Mouse (Mus musculus): ENCODE measurements around the gene Dlgap4. TPM values are rescaled to one million over a fixed set of nuclear protein-coding genes. Genes with fewer than 3 reads are reported as not detected.

Gene Dlgap4
- polyA plus RNA-seq, 1 experiment, result 175 TPM

DNA sequence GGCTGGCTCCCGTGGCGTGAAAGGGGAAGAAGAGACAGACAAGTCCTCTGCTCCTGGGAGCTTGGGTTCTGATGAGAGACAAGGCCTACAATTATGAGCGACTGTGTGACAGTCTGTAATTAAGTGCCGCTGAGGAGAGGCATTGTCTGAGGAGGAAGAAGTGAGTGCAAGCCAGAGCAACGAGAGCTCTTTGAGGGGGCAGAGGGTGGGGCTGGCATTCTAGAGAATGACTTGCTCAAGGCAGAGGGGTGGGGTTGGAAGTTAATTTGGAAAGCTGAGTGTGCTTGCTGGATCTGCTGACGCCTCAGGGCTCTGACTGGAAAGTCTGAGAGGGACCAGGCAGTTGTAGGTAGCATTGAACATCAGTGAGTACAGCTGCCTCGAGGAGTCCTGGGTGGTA is 112.8 kb downstream of the Dlgap4 start:
- Histone ChIP-seq H3K36me3 (ENCODE audit: control insufficient read depth, insufficient read depth, low read length) (no peaks in the 10 kb centered on the region), H3K4me3 (ENCODE audit: control insufficient read depth, low read depth, low read length) (no peak overlapping the region), H3K27ac (ENCODE audit: control insufficient read depth, insufficient read depth, low read depth, low read length) (no peak overlapping the region), H3K27me3 (ENCODE audit: control insufficient read depth, insufficient read depth, low read length) (no peaks in the 10 kb centered on the region), H3K4me1 (ENCODE audit: control insufficient read depth, insufficient read depth, low read length) (peaks cover 18% of the 10 kb centered on the region)
- TF ChIP-seq CTCF (IDR thresholded peaks at IDR 0.05; ENCODE audit: control insufficient read depth, insufficient read depth, insufficient replicate concordance, low read depth, low read length) (no peak), POLR2A (IDR thresholded peaks at IDR 0.05; ENCODE audit: control insufficient read depth, low read depth, low read length) (no peak)

DNA sequence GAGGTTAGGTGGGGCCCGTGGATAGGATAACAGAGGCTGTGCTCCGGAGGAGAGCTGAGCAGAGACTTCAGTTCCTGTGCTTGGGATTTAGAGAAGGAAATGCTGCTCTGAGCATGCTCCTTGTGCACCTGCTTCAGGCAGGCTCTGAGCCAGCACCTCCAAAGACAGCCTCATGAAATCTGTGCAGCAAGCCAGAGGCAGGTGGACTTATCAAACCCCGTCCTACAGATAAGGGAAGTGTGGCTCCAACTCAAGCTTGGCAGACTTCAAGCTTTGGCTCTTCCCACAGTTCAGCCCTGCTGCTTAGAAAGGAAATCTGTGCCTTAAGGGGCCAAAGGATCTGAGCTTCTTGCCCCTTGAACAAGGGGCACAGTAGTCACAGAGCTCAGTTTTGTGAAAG is 113.4 kb downstream of the Dlgap4 start:
- Histone ChIP-seq H3K36me3 (ENCODE audit: control insufficient read depth, insufficient read depth, low read length) (no peaks in the 10 kb centered on the region), H3K4me1 (ENCODE audit: control insufficient read depth, insufficient read depth, low read length) (peaks cover 13% of the 10 kb centered on the region), H3K4me3 (ENCODE audit: control insufficient read depth, low read depth, low read length) (no peak overlapping the region), H3K27ac (ENCODE audit: control insufficient read depth, insufficient read depth, low read depth, low read length) (no peak overlapping the region), H3K27me3 (ENCODE audit: control insufficient read depth, insufficient read depth, low read length) (no peaks in the 10 kb centered on the region)
- no peak for TF ChIP-seq POLR2A (IDR thresholded peaks at IDR 0.05; ENCODE audit: control insufficient read depth, low read depth, low read length)
- TF ChIP-seq CTCF (IDR thresholded peaks at IDR 0.05; ENCODE audit: control insufficient read depth, insufficient read depth, insufficient replicate concordance, low read depth, low read length), result no peak

- Histone ChIP-seq H3K36me3 (ENCODE audit: control insufficient read depth, insufficient read depth, low read length) (no peaks in the 10 kb centered on the region), H3K27me3 (ENCODE audit: control insufficient read depth, insufficient read depth, low read length) (no peaks in the 10 kb centered on the region), H3K4me1 (ENCODE audit: control insufficient read depth, insufficient read depth, low read length) (peaks cover 10% of the 10 kb centered on the region), H3K27ac (ENCODE audit: control insufficient read depth, insufficient read depth, low read depth, low read length) (peak overlapping the region; percentile 69; the same call in 1 of the 2 replicates), H3K4me3 (ENCODE audit: control insufficient read depth, low read depth, low read length) (no peak overlapping the region)
- TF ChIP-seq POLR2A (IDR thresholded peaks at IDR 0.05; ENCODE audit: control insufficient read depth, low read depth, low read length) (no peak), CTCF (IDR thresholded peaks at IDR 0.05; ENCODE audit: control insufficient read depth, insufficient read depth, insufficient replicate concordance, low read depth, low read length) (no peak)
These were observed 116.3 kb downstream of the Dlgap4 start for GRCm38 (mm10) chr2:156729537-156730469.

- TF ChIP-seq CTCF (IDR thresholded peaks at IDR 0.05; ENCODE audit: control insufficient read depth, insufficient read depth, insufficient replicate concordance, low read depth, low read length) (no peak), POLR2A (IDR thresholded peaks at IDR 0.05; ENCODE audit: control insufficient read depth, low read depth, low read length) (no peak)
- H3K27me3 ChIP-seq (ENCODE audit: control insufficient read depth, insufficient read depth, low read length), result no peaks in the 10 kb centered on the region
- no peak overlapping the region for H3K4me3 ChIP-seq (ENCODE audit: control insufficient read depth, low read depth, low read length)
- H3K4me1 ChIP-seq (ENCODE audit: control insufficient read depth, insufficient read depth, low read length), result peaks cover 8% of the 10 kb centered on the region
- no peaks in the 10 kb centered on the region for H3K36me3 ChIP-seq (ENCODE audit: control insufficient read depth, insufficient read depth, low read length)
- no peak overlapping the region for H3K27ac ChIP-seq (ENCODE audit: control insufficient read depth, insufficient read depth, low read depth, low read length)
These were observed 117.0 kb downstream of the Dlgap4 start for GRCm38 (mm10) chr2:156730501-156730921.

DNA sequence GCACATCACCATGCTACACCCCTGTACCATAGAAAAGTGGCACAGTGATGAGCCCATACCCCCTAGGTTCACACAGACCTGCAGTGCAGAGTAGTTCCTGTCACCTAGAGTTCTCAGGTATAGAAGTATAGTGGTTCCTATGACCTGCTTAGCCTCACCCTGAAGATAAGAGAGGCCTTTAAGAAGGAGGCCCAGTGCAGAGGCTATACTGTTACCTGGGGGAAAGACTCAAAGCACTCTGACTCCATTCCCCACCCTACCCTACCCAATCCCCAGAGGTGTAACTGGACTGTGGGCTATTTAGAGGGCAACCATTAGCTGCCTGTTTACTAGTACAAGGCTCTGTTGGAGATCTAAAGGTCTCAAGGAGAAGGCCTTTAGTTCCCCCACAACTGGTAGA is 118.1 kb downstream of the Dlgap4 start:
- Histone ChIP-seq H3K27ac (ENCODE audit: control insufficient read depth, insufficient read depth, low read depth, low read length) (no peak overlapping the region), H3K4me1 (ENCODE audit: control insufficient read depth, insufficient read depth, low read length) (peaks cover 6% of the 10 kb centered on the region), H3K27me3 (ENCODE audit: control insufficient read depth, insufficient read depth, low read length) (no peaks in the 10 kb centered on the region), H3K36me3 (ENCODE audit: control insufficient read depth, insufficient read depth, low read length) (no peaks in the 10 kb centered on the region), H3K4me3 (ENCODE audit: control insufficient read depth, low read depth, low read length) (no peak overlapping the region)
- TF ChIP-seq POLR2A (IDR thresholded peaks at IDR 0.05; ENCODE audit: control insufficient read depth, low read depth, low read length) (no peak), CTCF (IDR thresholded peaks at IDR 0.05; ENCODE audit: control insufficient read depth, insufficient read depth, insufficient replicate concordance, low read depth, low read length) (no peak)

DNA sequence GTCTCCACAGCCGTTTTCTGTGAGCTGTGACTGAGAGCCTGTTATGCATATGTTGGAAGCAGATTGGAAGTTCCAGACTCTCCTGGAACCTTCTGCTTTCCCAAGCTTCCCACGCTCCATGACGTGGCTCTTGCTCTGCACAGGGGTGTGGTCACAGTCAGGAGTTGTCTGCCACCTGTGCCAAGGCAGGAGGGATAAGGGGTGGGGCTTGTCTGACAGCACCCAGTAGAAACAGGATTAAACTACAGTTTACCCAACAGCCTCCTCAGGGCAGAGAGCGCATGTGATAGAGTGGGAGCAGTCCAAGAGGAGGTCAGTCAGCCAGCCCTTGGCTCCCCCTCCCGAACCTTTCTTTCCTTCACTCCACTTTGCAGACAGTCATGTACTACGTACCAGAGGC is 118.6 kb downstream of the Dlgap4 start:
- no peaks in the 10 kb centered on the region for H3K36me3 ChIP-seq (ENCODE audit: control insufficient read depth, insufficient read depth, low read length)
- peaks cover 6% of the 10 kb centered on the region for H3K4me1 ChIP-seq (ENCODE audit: control insufficient read depth, insufficient read depth, low read length)
- H3K27ac ChIP-seq (ENCODE audit: control insufficient read depth, insufficient read depth, low read depth, low read length), result peak overlapping the region; percentile 23; the same call in 1 of the 2 replicates
- TF ChIP-seq CTCF (IDR thresholded peaks at IDR 0.05; ENCODE audit: control insufficient read depth, insufficient read depth, insufficient replicate concordance, low read depth, low read length) (no peak), POLR2A (IDR thresholded peaks at IDR 0.05; ENCODE audit: control insufficient read depth, low read depth, low read length) (no peak)
- H3K4me3 ChIP-seq (ENCODE audit: control insufficient read depth, low read depth, low read length), result no peak overlapping the region
- H3K27me3 ChIP-seq (ENCODE audit: control insufficient read depth, insufficient read depth, low read length), result no peaks in the 10 kb centered on the region

GRCm38 (mm10) chr2:156735761-156736335 is 122.3 kb downstream of the Dlgap4 start:
- no peaks in the 10 kb centered on the region for H3K36me3 ChIP-seq (ENCODE audit: control insufficient read depth, insufficient read depth, low read length)
- no peak for TF ChIP-seq POLR2A (IDR thresholded peaks at IDR 0.05; ENCODE audit: control insufficient read depth, low read depth, low read length)
- H3K27me3 ChIP-seq (ENCODE audit: control insufficient read depth, insufficient read depth, low read length), result no peaks in the 10 kb centered on the region
- H3K27ac ChIP-seq (ENCODE audit: control insufficient read depth, insufficient read depth, low read depth, low read length), result no peak overlapping the region
- peaks cover 9% of the 10 kb centered on the region for H3K4me1 ChIP-seq (ENCODE audit: control insufficient read depth, insufficient read depth, low read length)
- peak overlapping the region; percentile 62 for H3K4me3 ChIP-seq (ENCODE audit: control insufficient read depth, low read depth, low read length)

All from testis, adult 2 months (tissue).